Mouse (Mus musculus): Measurements from ENCODE around the gene Vmn2r65.

Vmn2r65 gene

GRCm38 (mm10) chr7:84964015-84964414, at the start of gene Vmn2r65:
TSS of gene Vmn2r65 (minus strand) at chr7:84964115.
- in situ Hi-C loops (cut with MboI, MseI): no loop called here

DNA sequence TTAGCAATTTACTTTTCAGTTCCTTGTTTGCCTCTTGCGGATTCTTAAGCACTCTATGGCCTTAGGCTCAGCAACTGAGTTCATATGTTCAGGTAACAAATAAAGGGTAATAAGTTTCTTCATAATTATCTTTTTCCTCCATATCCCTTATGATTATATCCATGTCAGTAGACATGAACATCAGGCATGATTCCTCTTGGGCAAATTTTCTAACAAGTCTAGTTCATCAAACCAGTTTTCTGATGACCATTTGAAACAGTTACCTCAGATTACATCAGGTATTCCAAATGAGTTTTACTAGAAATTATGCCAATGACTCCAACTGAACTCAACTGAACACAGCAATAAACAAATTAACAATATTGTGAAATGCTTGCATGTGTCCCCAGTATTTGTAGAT, 48.3 kb upstream of the Vmn2r65 start, which contains the start of gene Vmn2r66:
Gene Vmn2r66, minus strand, starts transcription at position 101 of the 400 bp plus-strand sequence.
- in situ Hi-C loops (cut with MboI, MseI): no loop called here

DNA sequence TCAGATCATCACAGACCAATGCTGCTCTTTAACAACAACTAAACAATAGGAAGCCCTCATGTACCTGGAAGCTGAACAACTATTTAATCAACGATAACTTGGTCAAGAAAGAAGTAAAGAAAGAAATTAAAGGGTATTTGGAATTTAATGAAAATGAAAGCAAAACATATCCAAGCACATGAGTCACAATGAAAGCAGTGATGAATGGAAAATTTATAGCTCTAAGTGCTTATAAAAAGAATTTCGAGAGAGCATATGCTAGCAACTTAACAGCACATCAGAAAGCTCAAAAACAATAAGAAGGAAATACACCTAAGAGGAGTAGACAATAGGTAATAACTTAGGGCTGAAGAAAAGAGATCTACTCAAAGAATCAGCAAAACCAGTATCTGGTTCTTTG, 32.8 kb upstream of the Vmn2r65 start:
- in situ Hi-C loops (cut with MboI, MseI): no loop called here
